Mouse (Mus musculus) fat pad, adult 2 months (tissue): Measurements from ENCODE around the gene Mstn.
A peak's percentile ranks its signal among the peaks of the same experiment; 100 is the strongest.

Experiments
- DNase-seq: peaks from one replicate; pipeline ENCODE4 v3.0.0-alpha.2; 2011; ENCODE audit warnings: low read depth, low spot score; ENCODE audit errors: extremely low read depth

Gene Mstn

GRCm38 (mm10) chr1:53061340-53061739 is at the start of gene Mstn:
Gene Mstn (plus strand): TSS chr1:53061640.
- DNase-seq: no peak

- no peak for DNase-seq
Measured at GRCm38 (mm10) chr1:53014716-53015115, 46.7 kb upstream of the Mstn start.

- DNase-seq: no peak
Measured at GRCm38 (mm10) chr1:53015606-53016005, 45.8 kb upstream of the Mstn start.

GRCm38 (mm10) chr1:53018746-53019505 is 42.5 kb upstream of the Mstn start:
- no peak for DNase-seq

- DNase-seq: no peak
Measured at GRCm38 (mm10) chr1:53020079-53020478, 41.4 kb upstream of the Mstn start, which contains the start of gene 1700019D03Rik. Gene 1700019D03Rik (minus strand): TSS chr1:53020179.

GRCm38 (mm10) chr1:53032550-53032949 is 28.9 kb upstream of the Mstn start:
- no peak for DNase-seq

GRCm38 (mm10) chr1:53037443-53037871 is 24.0 kb upstream of the Mstn start:
- DNase-seq: no peak

GRCm38 (mm10) chr1:53049763-53050427 is 11.5 kb upstream of the Mstn start:
- no peak for DNase-seq

GRCm38 (mm10) chr1:53053087-53054022 is 8.1 kb upstream of the Mstn start:
- DNase-seq: no peak

- DNase-seq: no peak
Measured at GRCm38 (mm10) chr1:53059106-53059505, 2.3 kb upstream of the Mstn start.

- no peak for DNase-seq
Measured at GRCm38 (mm10) chr1:53060499-53060898, 941 bp upstream of the Mstn start.

GRCm38 (mm10) chr1:53061871-53062608 is 600 bp downstream of the Mstn start:
- DNase-seq: no peak

GRCm38 (mm10) chr1:53063921-53064320 is 2.5 kb downstream of the Mstn start:
- no peak for DNase-seq

- DNase-seq: no peak
Measured at GRCm38 (mm10) chr1:53069726-53070514, 8.5 kb downstream of the Mstn start.

GRCm38 (mm10) chr1:53070664-53071175 is 9.3 kb downstream of the Mstn start:
- DNase-seq: no peak

- DNase-seq: no peak
Measured at GRCm38 (mm10) chr1:53076656-53077055, 15.2 kb downstream of the Mstn start.

- DNase-seq: peak; percentile 68
Measured at GRCm38 (mm10) chr1:53079876-53080275, 18.4 kb downstream of the Mstn start.

- peak; percentile 5 for DNase-seq
Measured at GRCm38 (mm10) chr1:53080603-53081002, 19.2 kb downstream of the Mstn start.

GRCm38 (mm10) chr1:53085256-53085655 is 23.8 kb downstream of the Mstn start:
- no peak for DNase-seq

GRCm38 (mm10) chr1:53085991-53086390 is 24.6 kb downstream of the Mstn start:
- DNase-seq: no peak
